Mouse (Mus musculus) bone marrow, adult 2 months (tissue): ENCODE results near the gene Fmnl1.

Experiments
- CTCF ChIP-seq: fragments of 200-500 bp; IDR thresholded peaks from 2 replicates; pipeline ENCODE4 v1.5.1; 2011; ENCODE audit warnings: low read length, control low read depth; ENCODE audit not compliant: control insufficient read depth, insufficient read depth
- POLR2A ChIP-seq: fragments of 200-500 bp; IDR thresholded peaks from 2 replicates; pipeline ENCODE4 v1.6.1; 2011; ENCODE audit warnings: low read depth, mild to moderate bottlenecking, control low read depth, low read length, borderline replicate concordance; ENCODE audit not compliant: control insufficient read depth

GRCm38 (mm10) chr11:103136039-103136577 is 34.8 kb upstream of the Fmnl1 start:
- TF ChIP-seq CTCF (no peak), POLR2A (no peak)
